14 mouse cellular contexts compared by ENCODE assay signal in the genomic region with DNA sequence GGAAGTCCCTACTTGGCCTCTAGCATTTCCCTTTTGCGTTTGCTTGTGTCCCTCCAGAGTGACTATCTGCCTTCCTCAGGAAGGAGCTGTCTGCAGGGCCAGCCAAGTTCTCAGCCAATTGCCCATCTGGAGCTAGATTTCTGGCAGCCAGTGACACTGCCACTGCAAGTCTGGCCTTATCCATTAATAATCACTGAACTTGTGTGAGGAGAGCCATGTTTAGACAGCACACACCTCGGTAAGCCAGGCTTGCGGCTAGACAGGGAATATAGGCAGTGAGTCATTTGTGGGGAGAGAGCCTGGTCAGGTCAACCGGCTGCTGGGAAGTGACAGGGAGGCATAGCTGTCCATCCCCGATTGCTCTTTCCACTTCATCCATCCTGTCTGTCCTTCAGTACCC. TPM values are rescaled to one million over a fixed set of nuclear protein-coding genes. Genes with fewer than 3 reads are reported as not detected.
DNase-seq lines count a peak whose midpoint lies in the region; ATAC-seq lines count a peak whose summit lies in the region.
"Had no signal": no experiment of that assay in that cellular context is flagged by ENCODE, and none has a peak within 500 bp of the region (broad histone marks: within the 10 kb centered on the region; RNA-seq: fewer than 3 reads in every experiment).

No protein-coding gene starts in this region.

- peaks cover 16% of the 10 kb centered on the region for H3K4me1 ChIP-seq in heart, embryonic 11.5 days (ENCODE audit: control insufficient read depth, insufficient read depth, low read length)
- H3K4me1 ChIP-seq: neural tube, embryonic 13.5 days had no signal

- no peak overlapping the region for H3K27ac ChIP-seq in heart, embryonic 11.5 days (ENCODE audit: low read depth, low read length)
- H3K27ac ChIP-seq: kidney, postnatal 0 days; neural tube, embryonic 13.5 days had no signal

- 34% methylated on average over 5 of the region's 5 CpGs for WGBS in heart, embryonic 11.5 days (ENCODE audit: insufficient replicate concordance)

- H3K27me3 ChIP-seq in heart, embryonic 11.5 days (ENCODE audit: control insufficient read depth, insufficient read depth, low read length): no peaks in the 10 kb centered on the region
- H3K27me3 ChIP-seq: neural tube, embryonic 13.5 days had no signal

- no peaks in the 10 kb centered on the region for H3K36me3 ChIP-seq in heart, embryonic 11.5 days (ENCODE audit: control insufficient read depth, insufficient read depth, low read length)
- H3K36me3 ChIP-seq: neural tube, embryonic 13.5 days had no signal

- peak; percentile 86 for DNase-seq in heart, adult 11 months
- DNase-seq in kidney, postnatal 4 days: peak; percentile 10 to 18
- DNase-seq in kidney, adult 11 months: no peak
- DNase-seq in 416B (ENCODE audit: low read depth): peak; percentile 70
- no peak for DNase-seq in gastrocnemius, adult 18-20 months (ENCODE audit: low spot score)
- DNase-seq: gastrocnemius, postnatal 25 days; right cerebral cortex, postnatal 4 days had no signal

- H3K4me2 ChIP-seq in heart, embryonic 11.5 days: no peak overlapping the region
- H3K4me2 ChIP-seq: neural tube, embryonic 13.5 days had no signal

- no peak overlapping the region for H3K9ac ChIP-seq in heart, embryonic 11.5 days (ENCODE audit: low read depth, low read length)
- H3K9ac ChIP-seq: neural tube, embryonic 13.5 days had no signal

- no peaks in the 10 kb centered on the region for H3K9me3 ChIP-seq in heart, embryonic 11.5 days (replicated peaks; ENCODE audit: control insufficient read depth, low read length)
- H3K9me3 ChIP-seq: neural tube, embryonic 13.5 days had no signal

- ATAC-seq in heart, embryonic 11.5 days (replicated peaks; ENCODE audit: insufficient number of reproducible peaks, low FRiP score, low TSS enrichment): no peak
- ATAC-seq in common myeloid progenitor, adult 5-6 weeks (replicated peaks; ENCODE audit: low read depth, poor library complexity, severe bottlenecking): peak; percentile 67
- ATAC-seq in inflammation-experienced regulatory T-cells, adult 6 months: no peak
- ATAC-seq: activated CD4-positive, CD25-positive, alpha-beta regulatory T cell, adult 4 months had no signal

- no peak overlapping the region for H3K4me3 ChIP-seq in heart, embryonic 11.5 days (ENCODE audit: low read depth, low read length)
- H3K4me3 ChIP-seq: neural tube, embryonic 13.5 days had no signal

RNA-seq across cellular contexts. Expression of a gene that starts 31.3 kb away (rescaled TPM):
- 6.9 and 7.3 TPM in 2 replicates for polyA plus RNA-seq in heart, embryonic 11.5 days (2014; fragmentation: Nextera tagmentation; extraction: Ambion mirVana)
- total RNA-seq in common myeloid progenitor, adult 5-6 weeks (2017): 7.2 and 8.4 TPM in 2 replicates
- 1 to 10 TPM; 3.7 to 5.2 (median 4.6) TPM for polyA plus RNA-seq in inflammation-experienced regulatory T-cells, adult 6 months (2017; shearing (Covaris generic))
- total RNA-seq in gastrocnemius, adult 18-20 months (2021): 1 to 10 TPM; 3.2 to 4.6 TPM

RNA-seq across cellular contexts. Expression of a gene that starts 31.7 kb away (rescaled TPM):
- 1.6 and 2.8 TPM in 2 replicates for polyA plus RNA-seq in heart, embryonic 11.5 days (2014; fragmentation: Nextera tagmentation; extraction: Ambion mirVana)
- 1.6 and 7.5 TPM in 2 replicates for total RNA-seq in common myeloid progenitor, adult 5-6 weeks (2017)
- under 1 TPM in 2 of 3 experiments, not detected in 1; 0.66 to 0.74 TPM for polyA plus RNA-seq in inflammation-experienced regulatory T-cells, adult 6 months (2017; shearing (Covaris generic))
- total RNA-seq in gastrocnemius, adult 18-20 months (2021): under 1 TPM; 0.28 to 0.50 TPM
- polyA plus RNA-seq: activated CD4-positive, CD25-positive, alpha-beta regulatory T cell, adult 4 months; limb, embryonic 11.5 days had no signal

Comparison
In these comparisons a context has a peak if more than half of its experiments do, and no peak if none do; other contexts are left out.
1. DNase-seq: peak in heart, adult 11 months (single experiment), kidney, postnatal 4 days (2 of 2) and 416B (single experiment); none in kidney, adult 11 months (single experiment) and gastrocnemius, adult 18-20 months (single experiment).